Mouse (Mus musculus): ENCODE data around the gene Lama2. TPM values are rescaled to one million over a fixed set of nuclear protein-coding genes. Genes with fewer than 3 reads are reported as not detected.
"Not testable (repeated sequence)": the region's sequence is repeated elsewhere in the genome, so short reads cannot be mapped to it uniquely, and the experiment has no call there.

Gene Lama2
- polyA plus RNA-seq, 1 experiment from 2014 or later, result 6.6 TPM

DNA sequence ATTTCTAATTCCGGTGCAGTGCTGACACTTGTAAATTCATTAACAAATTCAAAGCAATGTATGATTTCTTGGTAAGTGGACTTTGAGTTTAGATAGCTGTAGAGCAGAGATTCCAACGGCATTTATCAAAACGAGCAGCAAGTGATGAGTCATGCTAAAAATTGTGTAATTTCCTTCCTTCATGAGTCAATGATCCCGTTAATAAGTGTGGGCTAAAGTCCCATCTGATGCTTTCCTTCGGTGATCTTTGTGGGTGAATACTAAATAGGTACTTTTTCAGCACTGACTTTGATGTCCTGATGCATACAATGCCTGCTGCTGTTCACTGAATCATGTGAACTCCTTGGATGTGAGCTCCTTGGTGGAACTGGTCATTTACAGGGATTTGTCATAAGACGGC is 623.6 kb downstream of the Lama2 start:
- Histone ChIP-seq H3K4me1 (ENCODE audit: control insufficient read depth, insufficient read depth, low read length) (no peaks in the 10 kb centered on the region), H3K4me3 (replicated peaks; ENCODE audit: low read depth, low read length) (no peak overlapping the region), H3K9me3 (ENCODE audit: control insufficient read depth, low read length) (no peaks in the 10 kb centered on the region), H3K27ac (replicated peaks; ENCODE audit: low read depth, low read length) (no peak overlapping the region), H3K36me3 (ENCODE audit: control insufficient read depth, insufficient read depth, low read length) (no peaks in the 10 kb centered on the region), H3K27me3 (ENCODE audit: control insufficient read depth, insufficient read depth, low read length) (no peaks in the 10 kb centered on the region), H3K9ac (replicated peaks; ENCODE audit: low read length) (no peak overlapping the region), H3K4me2 (ENCODE audit: low read length) (no peak overlapping the region)
- no peak for DNase-seq
- WGBS, result 74% methylated on average over 6 of the region's 6 CpGs
- ATAC-seq (ENCODE audit: low FRiP score, low TSS enrichment), result no peak

GRCm38 (mm10) chr10:26995182-26995975 is 624.2 kb downstream of the Lama2 start:
- H3K4me1 ChIP-seq (ENCODE audit: control insufficient read depth, insufficient read depth, low read length), result no peaks in the 10 kb centered on the region
- no peak overlapping the region for H3K9ac ChIP-seq (replicated peaks; ENCODE audit: low read length)
- no peak overlapping the region for H3K27ac ChIP-seq (replicated peaks; ENCODE audit: low read depth, low read length)
- ATAC-seq (ENCODE audit: low FRiP score, low TSS enrichment) (peak; percentile 51), DNase-seq (peak; percentile 84)
- H3K9me3 ChIP-seq (ENCODE audit: control insufficient read depth, low read length), result no peaks in the 10 kb centered on the region
- 76% methylated on average over 8 of the region's 8 CpGs for WGBS
- no peak overlapping the region for H3K4me2 ChIP-seq (ENCODE audit: low read length)
- H3K27me3 ChIP-seq (ENCODE audit: control insufficient read depth, insufficient read depth, low read length), result no peaks in the 10 kb centered on the region
- H3K4me3 ChIP-seq (replicated peaks; ENCODE audit: low read depth, low read length), result no peak overlapping the region
- H3K36me3 ChIP-seq (ENCODE audit: control insufficient read depth, insufficient read depth, low read length), result no peaks in the 10 kb centered on the region

DNA sequence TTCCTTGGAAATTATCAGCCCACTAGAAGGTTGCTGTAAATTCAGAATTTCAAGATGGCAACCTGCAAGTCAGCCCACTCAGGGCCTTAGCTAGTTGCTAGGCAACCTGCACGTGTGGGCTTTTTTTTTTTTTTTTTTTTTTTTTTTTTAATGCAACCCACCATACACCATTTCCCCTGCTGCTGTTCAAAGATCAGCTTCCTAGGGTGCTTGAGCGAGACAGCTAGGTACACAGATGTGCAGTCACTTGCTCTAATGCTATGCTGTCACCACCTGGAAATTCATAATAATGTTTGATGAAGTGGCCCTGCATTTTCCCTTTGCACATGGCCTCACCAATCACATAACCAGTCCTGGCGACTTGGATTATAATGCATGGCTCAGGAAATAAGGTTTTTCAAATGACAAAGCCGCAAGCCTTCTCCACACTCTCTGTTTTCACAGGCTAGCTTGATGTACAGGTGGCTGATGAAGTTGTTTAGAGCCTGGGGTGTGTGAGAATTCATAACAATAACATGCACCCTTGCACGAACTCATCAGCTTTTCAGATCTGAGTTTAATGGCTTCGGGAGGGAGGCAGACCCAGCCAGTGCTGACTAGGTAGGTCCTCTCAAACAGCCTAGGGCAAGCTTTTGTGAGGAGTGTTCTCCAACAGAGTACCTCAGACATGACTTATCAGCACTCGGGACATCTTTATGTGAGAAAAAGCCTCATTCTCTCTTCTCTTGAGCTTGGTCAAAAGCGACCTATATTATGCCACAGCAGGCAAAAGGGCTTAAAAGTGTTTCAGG is 625.4 kb downstream of the Lama2 start:
- no peak overlapping the region for H3K9ac ChIP-seq (replicated peaks; ENCODE audit: low read length)
- H3K4me2 ChIP-seq (ENCODE audit: low read length), result no peak overlapping the region
- H3K36me3 ChIP-seq (ENCODE audit: control insufficient read depth, insufficient read depth, low read length), result no peaks in the 10 kb centered on the region
- WGBS, result 71% methylated on average over 8 of the region's 8 CpGs
- DNase-seq (peak; percentile 74), ATAC-seq (ENCODE audit: low FRiP score, low TSS enrichment) (peak; percentile 21; the same call in 1 of the 2 replicates)
- no peaks in the 10 kb centered on the region for H3K4me1 ChIP-seq (ENCODE audit: control insufficient read depth, insufficient read depth, low read length)
- H3K27me3 ChIP-seq (ENCODE audit: control insufficient read depth, insufficient read depth, low read length), result no peaks in the 10 kb centered on the region
- H3K9me3 ChIP-seq (ENCODE audit: control insufficient read depth, low read length), result no peaks in the 10 kb centered on the region
- H3K27ac ChIP-seq (replicated peaks; ENCODE audit: low read depth, low read length), result peak overlapping the region; percentile 27
- H3K4me3 ChIP-seq (replicated peaks; ENCODE audit: low read depth, low read length), result no peak overlapping the region

- Histone ChIP-seq H3K4me3 (replicated peaks; ENCODE audit: low read depth, low read length) (no peak overlapping the region), H3K4me1 (ENCODE audit: control insufficient read depth, insufficient read depth, low read length) (no peaks in the 10 kb centered on the region), H3K9me3 (ENCODE audit: control insufficient read depth, low read length) (no peaks in the 10 kb centered on the region), H3K27ac (replicated peaks; ENCODE audit: low read depth, low read length) (no peak overlapping the region), H3K27me3 (ENCODE audit: control insufficient read depth, insufficient read depth, low read length) (no peaks in the 10 kb centered on the region), H3K9ac (replicated peaks; ENCODE audit: low read length) (no peak overlapping the region), H3K4me2 (ENCODE audit: low read length) (no peak overlapping the region), H3K36me3 (ENCODE audit: control insufficient read depth, insufficient read depth, low read length) (no peaks in the 10 kb centered on the region)
- DNase-seq (no peak), ATAC-seq (ENCODE audit: low FRiP score, low TSS enrichment) (no peak)
- WGBS, result 67% methylated on average over 1 of the region's 1 CpGs
Observed at GRCm38 (mm10) chr10:26985451-26985850, 634.1 kb downstream of the Lama2 start.

DNA sequence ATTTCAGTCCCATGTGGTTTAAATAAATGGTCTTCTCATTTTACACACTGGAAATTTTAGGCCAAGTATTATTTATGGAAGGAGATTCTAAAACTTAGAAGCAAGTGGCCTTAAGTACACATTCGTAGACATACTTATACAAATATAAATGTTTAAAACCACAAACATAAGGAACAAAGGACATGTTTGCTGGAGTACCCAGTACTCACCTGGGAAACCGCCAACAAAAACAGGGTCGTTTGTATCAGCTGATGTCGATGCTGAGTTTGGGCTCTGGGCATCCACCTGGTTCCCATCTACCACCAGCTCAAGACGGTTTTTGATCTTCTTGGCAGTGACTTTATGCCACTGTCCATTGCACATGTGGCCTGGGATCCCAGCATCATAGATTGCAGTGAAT is 635.5 kb downstream of the Lama2 start:
- not testable (repeated sequence) for H3K27ac ChIP-seq (replicated peaks; ENCODE audit: low read depth, low read length); H3K27me3 ChIP-seq (ENCODE audit: control insufficient read depth, insufficient read depth, low read length); H3K9me3 ChIP-seq (ENCODE audit: control insufficient read depth, low read length); H3K4me2 ChIP-seq (ENCODE audit: low read length); H3K9ac ChIP-seq (replicated peaks; ENCODE audit: low read length); H3K4me1 ChIP-seq (ENCODE audit: control insufficient read depth, insufficient read depth, low read length); ATAC-seq (ENCODE audit: low FRiP score, low TSS enrichment); DNase-seq; H3K36me3 ChIP-seq (ENCODE audit: control insufficient read depth, insufficient read depth, low read length); H3K4me3 ChIP-seq (replicated peaks; ENCODE audit: low read depth, low read length)
- WGBS, result 90% methylated on average over 5 of the region's 5 CpGs

DNA sequence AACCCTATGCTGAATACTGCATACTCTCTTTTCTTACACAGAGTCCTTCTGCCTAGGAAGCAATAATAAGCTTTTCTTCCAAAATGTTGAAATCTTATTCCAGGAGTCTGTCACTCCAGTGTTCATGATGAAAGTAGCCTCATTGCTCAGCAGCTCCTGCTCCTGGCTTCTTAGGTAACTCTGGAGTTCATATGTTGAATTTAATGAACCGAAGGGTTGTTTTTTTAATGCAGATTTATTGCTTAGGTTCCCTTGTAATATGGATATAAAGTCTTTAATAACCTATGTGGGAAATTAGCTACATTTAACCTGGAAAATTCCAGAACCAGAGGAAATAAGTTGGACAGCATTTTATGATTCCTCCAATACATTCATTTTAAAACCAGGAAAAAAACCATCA is 636.0 kb downstream of the Lama2 start:
- no peak for DNase-seq

DNA sequence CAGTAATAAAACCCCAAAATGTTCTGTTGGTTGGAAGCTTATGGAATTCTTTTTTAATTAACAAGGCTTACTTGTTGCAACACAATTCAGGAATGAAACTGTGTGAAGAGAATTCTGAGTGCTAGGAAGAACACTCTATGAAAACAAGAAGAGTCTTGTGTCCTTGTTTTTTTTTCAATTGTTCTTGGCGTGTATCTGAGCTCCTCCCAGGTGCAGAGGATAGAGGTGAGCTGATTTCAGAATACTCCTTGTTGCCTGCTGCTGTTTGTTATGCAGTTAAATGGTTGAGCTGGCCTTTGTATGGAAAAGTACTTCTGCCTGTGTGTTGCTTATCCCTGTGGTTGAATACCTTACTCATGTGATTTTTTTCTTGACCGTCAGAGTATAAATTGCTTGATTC is 636.9 kb downstream of the Lama2 start:
- Histone ChIP-seq H3K9ac (replicated peaks; ENCODE audit: low read length) (no peak overlapping the region), H3K4me1 (ENCODE audit: control insufficient read depth, insufficient read depth, low read length) (no peaks in the 10 kb centered on the region), H3K27ac (replicated peaks; ENCODE audit: low read depth, low read length) (no peak overlapping the region), H3K4me2 (ENCODE audit: low read length) (no peak overlapping the region), H3K9me3 (ENCODE audit: control insufficient read depth, low read length) (no peaks in the 10 kb centered on the region), H3K27me3 (ENCODE audit: control insufficient read depth, insufficient read depth, low read length) (no peaks in the 10 kb centered on the region), H3K4me3 (replicated peaks; ENCODE audit: low read depth, low read length) (no peak overlapping the region), H3K36me3 (ENCODE audit: control insufficient read depth, insufficient read depth, low read length) (no peaks in the 10 kb centered on the region)
- DNase-seq (no peak), ATAC-seq (ENCODE audit: low FRiP score, low TSS enrichment) (no peak)
- WGBS, result 83% methylated on average over 2 of the region's 2 CpGs

More for the DNA sequence above, 636.0 kb downstream of the Lama2 start:
- Histone ChIP-seq H3K9me3 (ENCODE audit: control insufficient read depth, low read length) (no peaks in the 10 kb centered on the region), H3K9ac (replicated peaks; ENCODE audit: low read length) (no peak overlapping the region), H3K4me2 (ENCODE audit: low read length) (no peak overlapping the region), H3K27ac (replicated peaks; ENCODE audit: low read depth, low read length) (no peak overlapping the region), H3K4me1 (ENCODE audit: control insufficient read depth, insufficient read depth, low read length) (no peaks in the 10 kb centered on the region), H3K36me3 (ENCODE audit: control insufficient read depth, insufficient read depth, low read length) (no peaks in the 10 kb centered on the region), H3K27me3 (ENCODE audit: control insufficient read depth, insufficient read depth, low read length) (no peaks in the 10 kb centered on the region), H3K4me3 (replicated peaks; ENCODE audit: low read depth, low read length) (no peak overlapping the region)
- WGBS, result 97% methylated on average over 1 of the region's 1 CpGs
- no peak for ATAC-seq (ENCODE audit: low FRiP score, low TSS enrichment)

- no peak overlapping the region for H3K4me2 ChIP-seq (ENCODE audit: low read length)
- H3K9ac ChIP-seq (replicated peaks; ENCODE audit: low read length), result no peak overlapping the region
- H3K27ac ChIP-seq (replicated peaks; ENCODE audit: low read depth, low read length), result no peak overlapping the region
- H3K4me3 ChIP-seq (replicated peaks; ENCODE audit: low read depth, low read length), result no peak overlapping the region
- no peak for ATAC-seq (ENCODE audit: low FRiP score, low TSS enrichment)
- no peaks in the 10 kb centered on the region for H3K36me3 ChIP-seq (ENCODE audit: control insufficient read depth, insufficient read depth, low read length)
- no peak for DNase-seq
- no peaks in the 10 kb centered on the region for H3K27me3 ChIP-seq (ENCODE audit: control insufficient read depth, insufficient read depth, low read length)
- H3K9me3 ChIP-seq (ENCODE audit: control insufficient read depth, low read length), result no peaks in the 10 kb centered on the region
- WGBS, result 94% methylated on average over 3 of the region's 3 CpGs
- no peaks in the 10 kb centered on the region for H3K4me1 ChIP-seq (ENCODE audit: control insufficient read depth, insufficient read depth, low read length)
Observed at GRCm38 (mm10) chr10:26975372-26975771, 644.2 kb downstream of the Lama2 start.

- Histone ChIP-seq H3K36me3 (ENCODE audit: control insufficient read depth, insufficient read depth, low read length) (no peaks in the 10 kb centered on the region), H3K4me2 (ENCODE audit: low read length) (no peak overlapping the region), H3K4me1 (ENCODE audit: control insufficient read depth, insufficient read depth, low read length) (no peaks in the 10 kb centered on the region), H3K27me3 (ENCODE audit: control insufficient read depth, insufficient read depth, low read length) (no peaks in the 10 kb centered on the region), H3K27ac (replicated peaks; ENCODE audit: low read depth, low read length) (no peak overlapping the region), H3K9me3 (ENCODE audit: control insufficient read depth, low read length) (no peaks in the 10 kb centered on the region), H3K9ac (replicated peaks; ENCODE audit: low read length) (no peak overlapping the region), H3K4me3 (replicated peaks; ENCODE audit: low read depth, low read length) (no peak overlapping the region)
- 91% methylated on average over 1 of the region's 1 CpGs for WGBS
- no peak for ATAC-seq (ENCODE audit: low FRiP score, low TSS enrichment)
- DNase-seq, result no peak
Observed at GRCm38 (mm10) chr10:26974224-26974623, 645.3 kb downstream of the Lama2 start.
